Mouse (Mus musculus): ENCODE data around the gene Atp2a2. TPM values are rescaled to one million over a fixed set of nuclear protein-coding genes. Genes with fewer than 3 reads are reported as not detected.

Gene Atp2a2
- polyA plus RNA-seq, 2 experiments, result 12.8 to 25.9 TPM

- Histone ChIP-seq H3K4me3 (ENCODE audit: insufficient read depth in 1 of 2, low read depth in 2 of 2, low read length in 2 of 2) (no peak overlapping the region), H3K4me2 (ENCODE audit: low read depth) (no peak overlapping the region), H3K4me1 (replicated peaks; ENCODE audit: control insufficient read depth in 2 of 2, insufficient read depth in 2 of 2, low read length in 1 of 2) (no peaks in the 10 kb centered on the region), H3K36me3 (replicated peaks; ENCODE audit: control insufficient read depth, insufficient read depth, low read depth) (peaks cover 61% of the 10 kb centered on the region), H3K9me3 (ENCODE audit: control insufficient read depth, low read length) (no peaks in the 10 kb centered on the region), H3K9ac (replicated peaks) (no peak overlapping the region), H3K27ac (no peak overlapping the region), H3K27me3 (ENCODE audit: control insufficient read depth, insufficient read depth, low read length) (no peaks in the 10 kb centered on the region)
- ATAC-seq (ENCODE audit: insufficient read depth), result no peak
- 77% methylated on average over 6 of the region's 6 CpGs for WGBS (ENCODE audit: insufficient replicate concordance)
- DNase-seq (ENCODE audit: low read depth in 3 of 3, low spot score in 3 of 3), result no peak
- TF ChIP-seq EP300 (IDR thresholded peaks at IDR 0.05; ENCODE audit: low read depth) (no peak), CTCF (IDR thresholded peaks at IDR 0.05; ENCODE audit: low read depth) (no peak)
Measured at GRCm38 (mm10) chr5:122482733-122483391, 19.2 kb downstream of the Atp2a2 start.

GRCm38 (mm10) chr5:122481844-122482243, 20.2 kb downstream of the Atp2a2 start:
- TF ChIP-seq CTCF (IDR thresholded peaks at IDR 0.05; ENCODE audit: low read depth) (no peak), EP300 (IDR thresholded peaks at IDR 0.05; ENCODE audit: low read depth) (no peak)

GRCm38 (mm10) chr5:122479131-122479530, 22.9 kb downstream of the Atp2a2 start:
- no peak overlapping the region for H3K4me3 ChIP-seq (ENCODE audit: insufficient read depth in 1 of 2, low read depth in 2 of 2, low read length in 2 of 2)
- H3K9me3 ChIP-seq (ENCODE audit: control insufficient read depth, low read length), result no peaks in the 10 kb centered on the region
- no peak overlapping the region for H3K4me2 ChIP-seq (ENCODE audit: low read depth)
- H3K4me1 ChIP-seq (replicated peaks; ENCODE audit: control insufficient read depth in 2 of 2, insufficient read depth in 2 of 2, low read length in 1 of 2), result no peaks in the 10 kb centered on the region
- H3K27me3 ChIP-seq (ENCODE audit: control insufficient read depth, insufficient read depth, low read length), result no peaks in the 10 kb centered on the region
- DNase-seq (ENCODE audit: low read depth in 3 of 3, low spot score in 3 of 3), result no peak
- H3K36me3 ChIP-seq (replicated peaks; ENCODE audit: control insufficient read depth, insufficient read depth, low read depth), result peaks cover 67% of the 10 kb centered on the region
- H3K9ac ChIP-seq (replicated peaks), result no peak overlapping the region
- TF ChIP-seq CTCF (IDR thresholded peaks at IDR 0.05; ENCODE audit: low read depth) (no peak), EP300 (IDR thresholded peaks at IDR 0.05; ENCODE audit: low read depth) (no peak)
- WGBS (ENCODE audit: insufficient replicate concordance), result 69% methylated on average over 2 of the region's 2 CpGs
- no peak overlapping the region for H3K27ac ChIP-seq
- ATAC-seq (ENCODE audit: insufficient read depth), result no peak

More at GRCm38 (mm10) chr5:122481844-122482243, 20.2 kb downstream of the Atp2a2 start:
- Histone ChIP-seq H3K9me3 (ENCODE audit: control insufficient read depth, low read length) (no peaks in the 10 kb centered on the region), H3K9ac (replicated peaks) (no peak overlapping the region), H3K27ac (no peak overlapping the region), H3K4me1 (replicated peaks; ENCODE audit: control insufficient read depth in 2 of 2, insufficient read depth in 2 of 2, low read length in 1 of 2) (no peaks in the 10 kb centered on the region), H3K36me3 (replicated peaks; ENCODE audit: control insufficient read depth, insufficient read depth, low read depth) (peaks cover 71% of the 10 kb centered on the region), H3K4me2 (ENCODE audit: low read depth) (no peak overlapping the region), H3K27me3 (ENCODE audit: control insufficient read depth, insufficient read depth, low read length) (no peaks in the 10 kb centered on the region), H3K4me3 (ENCODE audit: insufficient read depth in 1 of 2, low read depth in 2 of 2, low read length in 2 of 2) (no peak overlapping the region)
- DNase-seq (ENCODE audit: low read depth in 3 of 3, low spot score in 3 of 3) (no peak), ATAC-seq (ENCODE audit: insufficient read depth) (no peak)
- 86% methylated on average over 5 of the region's 5 CpGs for WGBS (ENCODE audit: insufficient replicate concordance)

- ATAC-seq (ENCODE audit: insufficient read depth), result no peak
- no peak overlapping the region for H3K4me3 ChIP-seq (ENCODE audit: insufficient read depth in 1 of 2, low read depth in 2 of 2, low read length in 2 of 2)
- no peaks in the 10 kb centered on the region for H3K27me3 ChIP-seq (ENCODE audit: control insufficient read depth, insufficient read depth, low read length)
- DNase-seq (ENCODE audit: low read depth in 3 of 3, low spot score in 3 of 3), result no peak
- no peaks in the 10 kb centered on the region for H3K9me3 ChIP-seq (ENCODE audit: control insufficient read depth, low read length)
- no peaks in the 10 kb centered on the region for H3K4me1 ChIP-seq (replicated peaks; ENCODE audit: control insufficient read depth in 2 of 2, insufficient read depth in 2 of 2, low read length in 1 of 2)
- H3K4me2 ChIP-seq (ENCODE audit: low read depth), result no peak overlapping the region
- TF ChIP-seq EP300 (IDR thresholded peaks at IDR 0.05; ENCODE audit: low read depth), result no peak
- no peak for TF ChIP-seq CTCF (IDR thresholded peaks at IDR 0.05; ENCODE audit: low read depth)
- H3K27ac ChIP-seq, result no peak overlapping the region
- H3K36me3 ChIP-seq (replicated peaks; ENCODE audit: control insufficient read depth, insufficient read depth, low read depth), result peaks cover 68% of the 10 kb centered on the region
- WGBS (ENCODE audit: insufficient replicate concordance), result 81% methylated on average over 3 of the region's 3 CpGs
- no peak overlapping the region for H3K9ac ChIP-seq (replicated peaks)
Measured at GRCm38 (mm10) chr5:122477492-122477891, 24.5 kb downstream of the Atp2a2 start.

- H3K4me3 ChIP-seq (ENCODE audit: insufficient read depth in 1 of 2, low read depth in 2 of 2, low read length in 2 of 2), result no peak overlapping the region
- peaks cover 73% of the 10 kb centered on the region for H3K36me3 ChIP-seq (replicated peaks; ENCODE audit: control insufficient read depth, insufficient read depth, low read depth)
- TF ChIP-seq CTCF (IDR thresholded peaks at IDR 0.05; ENCODE audit: low read depth) (no peak), EP300 (IDR thresholded peaks at IDR 0.05; ENCODE audit: low read depth) (no peak)
Measured at GRCm38 (mm10) chr5:122476078-122476477, 25.9 kb downstream of the Atp2a2 start.

More at GRCm38 (mm10) chr5:122476078-122476477, 25.9 kb downstream of the Atp2a2 start:
- no peak for DNase-seq (ENCODE audit: low read depth in 3 of 3, low spot score in 3 of 3)
- Histone ChIP-seq H3K4me2 (ENCODE audit: low read depth) (no peak overlapping the region), H3K9ac (replicated peaks) (no peak overlapping the region), H3K9me3 (ENCODE audit: control insufficient read depth, low read length) (no peaks in the 10 kb centered on the region), H3K4me1 (replicated peaks; ENCODE audit: control insufficient read depth in 2 of 2, insufficient read depth in 2 of 2, low read length in 1 of 2) (no peaks in the 10 kb centered on the region), H3K27ac (no peak overlapping the region), H3K27me3 (ENCODE audit: control insufficient read depth, insufficient read depth, low read length) (no peaks in the 10 kb centered on the region)
- ATAC-seq (ENCODE audit: insufficient read depth), result no peak
- 39% methylated on average over 3 of the region's 3 CpGs for WGBS (ENCODE audit: insufficient replicate concordance)
